Mouse (Mus musculus) liver, postnatal 0 days (tissue): Measurements from ENCODE around the gene Farsa. TPM values are rescaled to one million over a fixed set of nuclear protein-coding genes. Genes with fewer than 3 reads are reported as not detected.

ENCODE experiments used
- ATAC-seq: fragments of 200-750 bp; cut with Nextera tagmentation; 2 replicates; pipeline ENCODE4 v1.8.0; 2017; ENCODE audit warnings: mild to moderate bottlenecking, moderate library complexity
- DNase-seq: peaks from one replicate; pipeline ENCODE4 v3.0.0-alpha.2; 2016
- H3K27ac ChIP-seq: fragments of 300-500 bp; sonication (generic); 2 replicates; pipeline ENCODE4 v1.5.1; 2014; ENCODE audit warnings: antibody characterized with exemption, moderate library complexity, mild to moderate bottlenecking, low read depth
- H3K27me3 ChIP-seq: fragments of 300-500 bp; sonication (generic); 2 replicates; pipeline ENCODE4 v1.6.1; 2014; ENCODE audit warnings: low read length, control low read depth, mixed read lengths; ENCODE audit not compliant: insufficient read depth
- H3K36me3 ChIP-seq: fragments of 300-500 bp; sonication (generic); replicated peaks from 2 replicates; pipeline ENCODE4 v1.6.1; 2014; ENCODE audit warnings: mild to moderate bottlenecking, control low read depth, low read length, moderate library complexity, mixed read lengths; ENCODE audit not compliant: insufficient read depth
- H3K4me1 ChIP-seq: fragments of 300-500 bp; sonication (generic); 2 replicates; pipeline ENCODE4 v1.6.1; 2014; ENCODE audit warnings: antibody characterized with exemption, mild to moderate bottlenecking, control low read depth; ENCODE audit not compliant: insufficient read depth
- H3K4me2 ChIP-seq: fragments of 300-500 bp; sonication (generic); 2 replicates; pipeline ENCODE4 v1.6.1; 2014; ENCODE audit warnings: low read depth, mild to moderate bottlenecking, low read length, moderate library complexity, mixed read lengths
- H3K4me3 ChIP-seq: fragments of 300-500 bp; sonication (generic); 2 replicates; pipeline ENCODE4 v1.5.1; 2014; ENCODE audit warnings: low read depth, low read length
- H3K9ac ChIP-seq: fragments of 300-500 bp; sonication (generic); replicated peaks from 2 replicates; pipeline ENCODE4 v1.6.1; 2014; ENCODE audit warnings: mild to moderate bottlenecking, moderate library complexity
- H3K9me3 ChIP-seq: fragments of 300-500 bp; sonication (generic); 2 replicates; pipeline ENCODE4 v1.6.1; 2016; ENCODE audit warnings: mild to moderate bottlenecking, control low read depth, low read length, mixed read lengths
- CTCF ChIP-seq: sonication (generic); IDR thresholded peaks from 2 replicates; pipeline ENCODE4 v1.5.1; 2016; ENCODE audit warnings: antibody characterized with exemption, low read depth
- EP300 ChIP-seq: IDR thresholded peaks from 2 replicates; pipeline ENCODE4 v1.6.1; 2016; ENCODE audit warnings: antibody characterized with exemption, low read depth, mild to moderate bottlenecking
- WGBS: fragments of 180-500 bp; shearing (Covaris S2); extraction: QIAGEN DNeasy Blood & Tissue Kit; methylation state at CpG from one replicate; pipeline ENCODE4 v1.1.7; 2014; ENCODE audit not compliant: insufficient replicate concordance; 5-methylcytosine and 5-hydroxymethylcytosine counted together
- polyA plus RNA-seq: library from polyadenylated mRNA; unstranded; fragments of >200 nt; fragmentation: Nextera tagmentation; extraction: Ambion mirVana; gene quantifications from 2 replicates; pipeline ENCODE4 v1.2.1, GENCODE M21; 2015

The Farsa gene
- polyA plus RNA-seq, 1 experiment from 2014 or later: 33.6 TPM

- Histone ChIP-seq H3K9me3 (no peaks in the 10 kb centered on the region), H3K9ac (peak within 1 kb of the TSS; percentile 62), H3K27ac (peak within 1 kb of the TSS; percentile 73), H3K4me3 (peak within 1 kb of the TSS; percentile 52), H3K4me2 (peak within 1 kb of the TSS; percentile 99), H3K36me3 (peaks cover 28% of the 10 kb centered on the region), H3K27me3 (no peaks in the 10 kb centered on the region), H3K4me1 (peaks cover 27% of the 10 kb centered on the region)
- WGBS: 8% methylated on average over 40 of the region's 46 CpGs
- TF ChIP-seq EP300 (0 out of 2 replicates have a peak, but pooled peaks have one; percentile 23), CTCF (peak; percentile 75)
- DNase-seq (peak; percentile 93), ATAC-seq (peak; percentile 84)
These were observed 14.9 kb downstream of the Farsa start, which contains the start of gene Syce2 for GRCm38 (mm10) chr8:84871376-84872308. TSS of gene Syce2 (plus strand) at chr8:84872111.

GRCm38 (mm10) chr8:84872309-84872965 lies 15.6 kb downstream of the Farsa start:
- Histone ChIP-seq H3K4me2 (peak overlapping the region; percentile 99), H3K4me1 (peaks cover 27% of the 10 kb centered on the region), H3K27ac (peak overlapping the region; percentile 73), H3K36me3 (peaks cover 20% of the 10 kb centered on the region), H3K9me3 (no peaks in the 10 kb centered on the region), H3K27me3 (no peaks in the 10 kb centered on the region), H3K4me3 (peak overlapping the region; percentile 52), H3K9ac (peak overlapping the region; percentile 62)
- DNase-seq (peak; percentile 68), ATAC-seq (peak; percentile 63)
- TF ChIP-seq CTCF: no peak
- no peak for TF ChIP-seq EP300
- WGBS: 3% methylated on average over 50 of the region's 54 CpGs

GRCm38 (mm10) chr8:84873016-84873415 lies 16.2 kb downstream of the Farsa start:
- Histone ChIP-seq H3K9me3 (no peaks in the 10 kb centered on the region), H3K4me3 (peak overlapping the region; percentile 52)

GRCm38 (mm10) chr8:84874339-84874738 lies 17.6 kb downstream of the Farsa start:
- no peaks in the 10 kb centered on the region for H3K9me3 ChIP-seq
- H3K4me3 ChIP-seq: no peak overlapping the region
- ATAC-seq (no peak), DNase-seq (no peak)
- H3K36me3 ChIP-seq: peaks cover 2% of the 10 kb centered on the region; the same call in 1 of the 2 replicates
- peaks cover 27% of the 10 kb centered on the region for H3K4me1 ChIP-seq
- no peak overlapping the region for H3K9ac ChIP-seq
- TF ChIP-seq EP300: no peak
- 0 out of 2 replicates have a peak, but pooled peaks have one; percentile 6 for TF ChIP-seq CTCF
- no peak overlapping the region; the same call in 1 of the 2 replicates for H3K27ac ChIP-seq
- WGBS: 61% methylated on average over 3 of the region's 3 CpGs
- H3K27me3 ChIP-seq: no peaks in the 10 kb centered on the region
- H3K4me2 ChIP-seq: no peak overlapping the region

More at GRCm38 (mm10) chr8:84873016-84873415, 16.2 kb downstream of the Farsa start:
- TF ChIP-seq CTCF (no peak), EP300 (no peak)
- peaks cover 14% of the 10 kb centered on the region for H3K36me3 ChIP-seq
- H3K4me1 ChIP-seq: peaks cover 27% of the 10 kb centered on the region
- H3K4me2 ChIP-seq: peak overlapping the region; percentile 99
- no peak overlapping the region for H3K27ac ChIP-seq
- H3K9ac ChIP-seq: 0 out of 2 replicates have a peak overlapping the region, but pooled peaks have one; percentile 62
- WGBS: 75% methylated on average over 4 of the region's 4 CpGs
- no peaks in the 10 kb centered on the region for H3K27me3 ChIP-seq
- no peak for DNase-seq
- no peak for ATAC-seq

GRCm38 (mm10) chr8:84877297-84878035 lies 20.7 kb downstream of the Farsa start:
- Histone ChIP-seq H3K9me3 (no peaks in the 10 kb centered on the region), H3K9ac (no peak overlapping the region), H3K4me2 (no peak overlapping the region), H3K4me3 (no peak overlapping the region), H3K27me3 (no peaks in the 10 kb centered on the region), H3K27ac (no peak overlapping the region), H3K4me1 (peaks cover 19% of the 10 kb centered on the region), H3K36me3 (no peaks in the 10 kb centered on the region)
- ATAC-seq: peak; percentile 33; the same call in 1 of the 2 replicates
- WGBS: 71% methylated on average over 3 of the region's 3 CpGs
- TF ChIP-seq CTCF: no peak
- no peak for TF ChIP-seq EP300
- DNase-seq: no peak
